Mouse (Mus musculus) erythroid progenitor cell, adult 5-6 weeks (primary cell): ENCODE measurements around the gene Ccdc33. TPM values are rescaled to one million over a fixed set of nuclear protein-coding genes. Genes with fewer than 3 reads are reported as not detected.
A peak's percentile ranks its signal among the peaks of the same experiment; 100 is the strongest.

Experiments
- ATAC-seq: replicated peaks from 2 replicates; pipeline ENCODE4 v1.8.0; 2016; ENCODE audit warnings: moderate number of reproducible peaks, mild to moderate bottlenecking, moderate TSS enrichment, inconsistent platforms; ENCODE audit not compliant: poor library complexity, low FRiP score, severe bottlenecking
- total RNA-seq, 2 experiments: library from RNA; stranded (forward) in 1 of 2; stranded (reverse) in 1 of 2; fragments of 150-400 nt in 1 of 2; fragments of 186-747, 209-891 nt in 1 of 2; gene quantifications; 2 replicates each; pipeline versions ENCODE4 v1.2.3 to v1.2.4; 2015 to 2017; ENCODE audit warnings: low replicate concordance in 2 of 2

Ccdc33 gene
- total RNA-seq, 2 experiments from 2014 or later, result not detected

- ATAC-seq, result no peak
Observed at GRCm38 (mm10) chr9:58053544-58053943, 65.1 kb downstream of the Ccdc33 start.

- no peak for ATAC-seq
Observed at GRCm38 (mm10) chr9:58053102-58053501, 65.5 kb downstream of the Ccdc33 start.

GRCm38 (mm10) chr9:58051937-58052336, 66.7 kb downstream of the Ccdc33 start:
- no peak for ATAC-seq

- ATAC-seq, result no peak
Observed at GRCm38 (mm10) chr9:58049861-58050260, 68.8 kb downstream of the Ccdc33 start.

GRCm38 (mm10) chr9:58049186-58049585, 69.4 kb downstream of the Ccdc33 start:
- ATAC-seq, result no peak

GRCm38 (mm10) chr9:58048621-58049020, 70.0 kb downstream of the Ccdc33 start:
- ATAC-seq, result no peak

GRCm38 (mm10) chr9:58047061-58047460, 71.6 kb downstream of the Ccdc33 start:
- no peak for ATAC-seq

- no peak for ATAC-seq
Observed at GRCm38 (mm10) chr9:58045646-58046045, 73.0 kb downstream of the Ccdc33 start.

GRCm38 (mm10) chr9:58044828-58045227, 73.8 kb downstream of the Ccdc33 start:
- ATAC-seq, result no peak

- no peak for ATAC-seq
Observed at GRCm38 (mm10) chr9:58043496-58044017, 75.1 kb downstream of the Ccdc33 start.

GRCm38 (mm10) chr9:58042391-58042790, 76.2 kb downstream of the Ccdc33 start:
- ATAC-seq, result no peak

GRCm38 (mm10) chr9:58040977-58041376, 77.6 kb downstream of the Ccdc33 start:
- ATAC-seq, result no peak

GRCm38 (mm10) chr9:58038500-58039168, 80.0 kb downstream of the Ccdc33 start:
- peak; percentile 66 for ATAC-seq

- no peak for ATAC-seq
Observed at GRCm38 (mm10) chr9:58036961-58037360, 81.7 kb downstream of the Ccdc33 start.

GRCm38 (mm10) chr9:58035951-58036698, 82.5 kb downstream of the Ccdc33 start:
- no peak for ATAC-seq

- ATAC-seq, result no peak
Observed at GRCm38 (mm10) chr9:58035519-58035918, 83.1 kb downstream of the Ccdc33 start.

- ATAC-seq, result no peak
Observed at GRCm38 (mm10) chr9:58031895-58032294, 86.7 kb downstream of the Ccdc33 start.

GRCm38 (mm10) chr9:58029635-58030034, 89.0 kb downstream of the Ccdc33 start:
- no peak for ATAC-seq

- no peak for ATAC-seq
Observed at GRCm38 (mm10) chr9:58028841-58029240, 89.8 kb downstream of the Ccdc33 start.

- ATAC-seq, result no peak
Observed at GRCm38 (mm10) chr9:58027426-58028180, 91.0 kb downstream of the Ccdc33 start.
